Mouse (Mus musculus) MEL (cell line): ENCODE measurements around the gene 4931429L15Rik.

Experiments used
- CTCF ChIP-seq, 3 experiments: IDR thresholded peaks in 2 of 3; conservative IDR thresholded peaks in 1 of 3; 2 replicates each; pipeline ENCODE4 v1.5.1; 2011 to 2012; ENCODE audit warnings: low read length in 3 of 3, low read depth in 2 of 3, mild to moderate bottlenecking in 2 of 3, improper control_type of control experiment in 1 of 3, inconsistent platforms in 1 of 3, mixed read lengths in 1 of 3, moderate library complexity in 1 of 3; ENCODE audit not compliant: control insufficient read depth in 1 of 3, insufficient read depth in 1 of 3, poor library complexity in 1 of 3, severe bottlenecking in 1 of 3
- EP300 ChIP-seq, 2 experiments: IDR thresholded peaks; 2 replicates each; pipeline ENCODE4 v1.6.1; 2011; ENCODE audit warnings: improper control_type of control experiment in 2 of 2, low read length in 2 of 2, low read depth in 1 of 2, mild to moderate bottlenecking in 1 of 2
- MAX ChIP-seq: IDR thresholded peaks from 2 replicates; pipeline ENCODE4 v1.6.1; 2011; ENCODE audit warnings: low read length, improper control_type of control experiment
- NELFE ChIP-seq: IDR thresholded peaks from 2 replicates; pipeline ENCODE4 v1.6.1; 2011; ENCODE audit warnings: low read depth, low read length, improper control_type of control experiment
- POLR2A ChIP-seq, 2 experiments: IDR thresholded peaks; 2 replicates each; pipeline ENCODE4 v1.6.1; 2011 to 2012; ENCODE audit warnings: low read length in 2 of 2, mild to moderate bottlenecking in 2 of 2, control low read depth in 1 of 2, improper control_type of control experiment in 1 of 2, low read depth in 1 of 2, moderate library complexity in 1 of 2; ENCODE audit not compliant: control insufficient read depth in 1 of 2, insufficient read depth in 1 of 2, poor library complexity in 1 of 2
- TBP ChIP-seq: IDR thresholded peaks from 2 replicates; pipeline ENCODE4 v1.8.0; 2011; ENCODE audit warnings: low read depth, low read length, improper control_type of control experiment
- TCF12 ChIP-seq: IDR thresholded peaks from 2 replicates; pipeline ENCODE4 v1.6.1; 2014; ENCODE audit warnings: low read depth, mild to moderate bottlenecking, inconsistent platforms, low read length, improper control_type of control experiment, moderate library complexity
- ZC3H11A ChIP-seq: IDR thresholded peaks from 2 replicates; pipeline ENCODE4 v1.6.1; 2012; ENCODE audit warnings: low read depth, mild to moderate bottlenecking, inconsistent platforms, low read length, improper control_type of control experiment

DNA sequence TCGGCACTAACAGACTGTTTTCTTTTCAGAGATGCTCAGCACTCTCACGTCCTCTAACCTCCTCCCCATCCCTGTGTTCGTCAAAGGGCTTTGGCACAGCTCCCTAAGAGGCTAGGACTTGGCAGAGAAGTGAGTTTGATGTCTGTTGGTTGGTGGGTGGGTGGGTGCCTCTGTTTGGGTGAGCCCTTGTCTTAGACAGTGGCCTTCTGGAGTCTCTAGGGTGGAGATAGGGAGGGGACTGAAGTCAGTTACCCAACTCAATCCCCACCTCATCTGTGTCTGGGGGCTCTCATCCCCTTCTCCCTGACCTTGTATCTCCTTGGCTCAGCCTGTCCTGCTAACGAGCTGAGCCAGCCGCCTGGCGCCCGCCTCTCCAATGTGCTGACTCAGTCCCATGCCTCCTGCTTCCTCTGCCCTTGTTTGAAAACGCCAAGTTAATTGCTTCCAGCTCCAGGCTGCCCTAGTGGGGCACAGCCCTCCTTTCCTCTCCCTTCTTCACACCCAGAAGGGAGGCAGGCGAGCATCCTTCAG is 30.7 kb upstream of the 4931429L15Rik start:
- no peak for TF ChIP-seq TCF12
- TF ChIP-seq POLR2A (IDR thresholded peaks at IDR 0.05; ENCODE audit: control insufficient read depth in 1 of 2, insufficient read depth in 1 of 2, low read depth in 1 of 2, low read length in 2 of 2, poor library complexity in 1 of 2) = no peak
- no peak for TF ChIP-seq NELFE
- TF ChIP-seq ZC3H11A = no peak
- TF ChIP-seq MAX = no peak
- no peak for TF ChIP-seq CTCF (IDR thresholded peaks at IDR 0.05 in 2 of 3, conservative IDR thresholded peaks at IDR 0.05 in 1 of 3; ENCODE audit: control insufficient read depth in 1 of 3, insufficient read depth in 1 of 3, low read depth in 2 of 3, low read length in 3 of 3, poor library complexity in 1 of 3, severe bottlenecking in 1 of 3)
- TF ChIP-seq EP300 (IDR thresholded peaks at IDR 0.05; ENCODE audit: low read depth in 1 of 2, low read length in 2 of 2) = no peak
- TF ChIP-seq TBP = no peak
